Mouse (Mus musculus) myocyte (in vitro differentiated cells): ENCODE results near the gene Prkacb. TPM values are rescaled to one million over a fixed set of nuclear protein-coding genes. Genes with fewer than 3 reads are reported as not detected.
A peak's percentile ranks its signal among the peaks of the same experiment; 100 is the strongest.

Source experiments
- H3K27me3 ChIP-seq: one replicate; pipeline ENCODE4 v1.6.1; 2011; ENCODE audit not compliant: control insufficient read depth, insufficient read depth, insufficient read length
- H3K36me3 ChIP-seq: one replicate; pipeline ENCODE4 v1.6.1; 2011; ENCODE audit not compliant: control insufficient read depth, insufficient read depth
- H3K4me2 ChIP-seq: one replicate; pipeline ENCODE4 v1.6.1; 2011; ENCODE audit warnings: low read depth, control low read depth
- H3K4me3 ChIP-seq: one replicate; pipeline ENCODE4 v1.5.1; 2011; ENCODE audit warnings: mild to moderate bottlenecking, control low read depth, moderate library complexity
- H3K79me2 ChIP-seq: one replicate; pipeline ENCODE4 v1.6.1; 2011; ENCODE audit not compliant: control insufficient read depth, insufficient read depth
- H3ac ChIP-seq: one replicate; pipeline ENCODE4 v1.6.1; 2011; ENCODE audit not compliant: control insufficient read depth, insufficient read length
- CEBPB ChIP-seq: IDR thresholded peaks from 2 replicates; pipeline ENCODE4 v1.6.1; 2011; ENCODE audit warnings: mild to moderate bottlenecking, moderate library complexity; ENCODE audit not compliant: poor library complexity, insufficient read depth, severe bottlenecking
- E2F4 ChIP-seq: IDR thresholded peaks from one replicate; pipeline ENCODE4 v1.6.1; 2011; ENCODE audit warnings: mild to moderate bottlenecking, control low read depth, moderate library complexity; ENCODE audit not compliant: insufficient read depth
- MAX ChIP-seq: IDR thresholded peaks from one replicate; pipeline ENCODE4 v1.6.1; 2011; ENCODE audit warnings: low read depth, mild to moderate bottlenecking, control low read depth
- MYOD1 ChIP-seq, 3 experiments: IDR thresholded peaks; one replicate each; pipeline ENCODE4 v1.6.1; 2011; ENCODE audit warnings: control low read depth in 2 of 3, low read depth in 2 of 3, mild to moderate bottlenecking in 2 of 3, moderate library complexity in 1 of 3; ENCODE audit not compliant: insufficient read length in 2 of 3, control insufficient read depth in 1 of 3
- MYOG ChIP-seq, 3 experiments: IDR thresholded peaks; one replicate each; pipeline ENCODE4 v1.6.1; 2011; ENCODE audit warnings: control low read depth in 2 of 3, low read depth in 2 of 3, mild to moderate bottlenecking in 2 of 3; ENCODE audit not compliant: insufficient read length in 2 of 3, control insufficient read depth in 1 of 3, insufficient read depth in 1 of 3
- POLR2A ChIP-seq: IDR thresholded peaks from one replicate; pipeline ENCODE4 v1.6.1; 2011; ENCODE audit warnings: low read depth, mild to moderate bottlenecking, control low read depth, moderate library complexity; ENCODE audit not compliant: insufficient read length
- POLR2AphosphoS2 ChIP-seq: IDR thresholded peaks from one replicate; pipeline ENCODE4 v1.6.1; 2011; ENCODE audit warnings: low read depth, control low read depth; ENCODE audit not compliant: insufficient read length
- REST ChIP-seq: IDR thresholded peaks from one replicate; pipeline ENCODE4 v1.6.1; 2011; ENCODE audit warnings: mild to moderate bottlenecking, control low read depth, moderate library complexity; ENCODE audit not compliant: insufficient read depth, insufficient read length
- SRF ChIP-seq: IDR thresholded peaks from one replicate; pipeline ENCODE4 v1.6.1; 2011; ENCODE audit warnings: low read depth; ENCODE audit not compliant: control insufficient read depth, insufficient read length
- TCF12 ChIP-seq: IDR thresholded peaks from one replicate; pipeline ENCODE4 v1.6.1; 2011; ENCODE audit warnings: mild to moderate bottlenecking, control low read depth; ENCODE audit not compliant: poor library complexity, insufficient read depth, severe bottlenecking
- TCF3 ChIP-seq: IDR thresholded peaks from one replicate; pipeline ENCODE4 v1.6.1; 2011; ENCODE audit warnings: low read depth, control low read depth; ENCODE audit not compliant: insufficient read length
- USF1 ChIP-seq: IDR thresholded peaks from one replicate; pipeline ENCODE4 v1.6.1; 2011; ENCODE audit warnings: low read depth, mild to moderate bottlenecking, control low read depth, moderate library complexity
- polyA plus RNA-seq: library from polyadenylated mRNA; unstranded; fragments of >200 nt; fragmentation: generic; extraction: Trizol; gene quantifications from one replicate; pipeline ENCODE4 v1.2.1, GENCODE M21; 2012; ENCODE audit warnings: missing spikeins

Gene Prkacb
- polyA plus RNA-seq, result 19.6 TPM

DNA sequence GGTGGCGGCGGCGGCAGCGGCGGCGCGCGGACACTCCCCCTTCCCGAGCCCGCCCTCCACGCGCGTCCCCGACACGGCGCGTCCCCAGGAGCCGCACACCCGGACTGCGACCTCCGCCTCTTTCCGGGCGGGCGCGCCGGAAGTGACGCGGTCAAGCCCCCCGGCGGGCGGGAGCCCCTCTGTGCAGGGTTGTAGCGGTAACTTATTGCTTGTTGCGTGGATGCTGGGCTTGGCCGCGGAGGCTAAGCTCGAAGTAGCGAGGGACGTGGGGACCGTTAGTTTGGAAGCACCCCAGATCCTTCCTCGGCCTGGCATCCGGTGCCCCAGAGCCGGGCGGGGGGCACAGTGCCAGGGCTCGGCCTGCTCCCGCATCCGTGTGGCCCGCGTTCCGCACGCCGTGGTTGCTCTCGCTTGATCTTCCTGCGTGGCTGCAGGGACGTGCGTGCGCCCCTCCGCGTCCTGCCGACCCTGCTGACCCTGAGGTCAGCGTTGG is at the start of gene Prkacb:
Prkacb (minus strand) TSS at position 90 of the 493 bp plus-strand sequence.
- H3ac ChIP-seq, result peak within 1 kb of the TSS; percentile 68
- H3K4me2 ChIP-seq, result peak within 1 kb of the TSS; percentile 94
- TF ChIP-seq E2F4 (no peak), SRF (peak; percentile 16), POLR2A (peak; percentile 68), MYOD1 (IDR thresholded peaks at IDR 0.05; ENCODE audit: control insufficient read depth in 1 of 3, insufficient read length in 2 of 3, low read depth in 2 of 3) (peak in 2 of 3 experiments; percentile 14 to 21), MAX (no peak), TCF3 (no peak), REST (no peak), MYOG (IDR thresholded peaks at IDR 0.05; ENCODE audit: control insufficient read depth in 1 of 3, insufficient read depth in 1 of 3, insufficient read length in 2 of 3, low read depth in 2 of 3) (peak in 2 of 3 experiments; percentile 45 to 64), TCF12 (no peak), USF1 (no peak), CEBPB (no peak), POLR2AphosphoS2 (peak; percentile 11)
- H3K36me3 ChIP-seq, result no peaks in the 10 kb centered on the region
- peak within 1 kb of the TSS; percentile 81 for H3K4me3 ChIP-seq
- no peaks in the 10 kb centered on the region for H3K27me3 ChIP-seq
- H3K79me2 ChIP-seq, result peaks cover 34% of the 10 kb centered on the region

DNA sequence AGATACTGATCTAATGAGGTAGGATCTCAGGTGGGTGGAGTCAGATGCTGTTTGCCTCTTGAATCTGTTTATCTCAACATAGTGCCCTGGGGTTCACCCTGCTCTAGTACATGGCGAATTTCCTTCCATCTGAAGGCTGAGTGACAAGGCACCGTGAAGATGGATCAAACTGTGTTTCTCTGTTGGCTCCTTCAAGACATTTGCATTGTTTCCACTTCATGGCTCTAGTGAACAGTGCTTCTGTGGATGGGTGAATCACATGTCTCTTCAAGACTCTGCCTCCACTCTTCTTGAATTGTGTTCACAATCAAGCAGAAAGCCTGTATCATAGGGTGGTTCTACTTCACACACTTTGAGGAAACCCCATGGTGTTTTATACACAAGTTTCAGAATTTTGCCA is 47.5 kb upstream of the Prkacb start:
- no peak overlapping the region for H3K4me2 ChIP-seq
- no peak overlapping the region for H3ac ChIP-seq
- no peak overlapping the region for H3K4me3 ChIP-seq
- peaks cover 3% of the 10 kb centered on the region for H3K79me2 ChIP-seq
- H3K27me3 ChIP-seq, result no peaks in the 10 kb centered on the region
- no peaks in the 10 kb centered on the region for H3K36me3 ChIP-seq
- no peak for TF ChIP-seq MAX
- TF ChIP-seq POLR2AphosphoS2, result no peak
- no peak for TF ChIP-seq TCF12
- TF ChIP-seq MYOD1 (IDR thresholded peaks at IDR 0.05; ENCODE audit: control insufficient read depth in 1 of 3, insufficient read length in 2 of 3, low read depth in 2 of 3), result no peak
- TF ChIP-seq E2F4, result no peak

DNA sequence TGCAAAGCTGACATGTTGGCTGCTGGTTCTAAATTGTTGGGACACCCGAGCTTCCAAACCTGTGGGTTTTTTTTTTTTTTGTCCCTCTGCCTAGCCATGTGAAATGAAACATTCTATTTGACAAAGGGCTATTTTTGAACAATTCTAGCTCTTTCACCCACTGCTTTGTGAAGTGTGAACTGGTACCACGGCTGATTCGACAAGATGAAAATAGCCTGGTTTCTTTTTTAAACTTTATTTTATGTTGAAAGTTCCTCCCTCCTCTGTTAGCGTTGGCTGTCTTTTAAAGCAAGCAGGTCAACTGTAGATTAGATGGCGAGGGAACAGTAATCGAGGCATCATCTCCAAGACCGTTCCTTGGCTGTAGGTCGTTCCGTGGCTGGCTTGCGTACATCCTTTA is 44.6 kb upstream of the Prkacb start:
- Histone ChIP-seq H3ac (no peak overlapping the region), H3K79me2 (no peaks in the 10 kb centered on the region), H3K27me3 (no peaks in the 10 kb centered on the region), H3K36me3 (no peaks in the 10 kb centered on the region), H3K4me2 (no peak overlapping the region), H3K4me3 (no peak overlapping the region)
- no peak for TF ChIP-seq REST
- TF ChIP-seq POLR2A, result no peak
- no peak for TF ChIP-seq MAX
- TF ChIP-seq E2F4, result no peak
- TF ChIP-seq MYOD1 (IDR thresholded peaks at IDR 0.05; ENCODE audit: control insufficient read depth in 1 of 3, insufficient read length in 2 of 3, low read depth in 2 of 3), result no peak
- TF ChIP-seq TCF12, result no peak
- no peak for TF ChIP-seq TCF3
- TF ChIP-seq POLR2AphosphoS2, result no peak
- no peak for TF ChIP-seq USF1
- no peak for TF ChIP-seq SRF

DNA sequence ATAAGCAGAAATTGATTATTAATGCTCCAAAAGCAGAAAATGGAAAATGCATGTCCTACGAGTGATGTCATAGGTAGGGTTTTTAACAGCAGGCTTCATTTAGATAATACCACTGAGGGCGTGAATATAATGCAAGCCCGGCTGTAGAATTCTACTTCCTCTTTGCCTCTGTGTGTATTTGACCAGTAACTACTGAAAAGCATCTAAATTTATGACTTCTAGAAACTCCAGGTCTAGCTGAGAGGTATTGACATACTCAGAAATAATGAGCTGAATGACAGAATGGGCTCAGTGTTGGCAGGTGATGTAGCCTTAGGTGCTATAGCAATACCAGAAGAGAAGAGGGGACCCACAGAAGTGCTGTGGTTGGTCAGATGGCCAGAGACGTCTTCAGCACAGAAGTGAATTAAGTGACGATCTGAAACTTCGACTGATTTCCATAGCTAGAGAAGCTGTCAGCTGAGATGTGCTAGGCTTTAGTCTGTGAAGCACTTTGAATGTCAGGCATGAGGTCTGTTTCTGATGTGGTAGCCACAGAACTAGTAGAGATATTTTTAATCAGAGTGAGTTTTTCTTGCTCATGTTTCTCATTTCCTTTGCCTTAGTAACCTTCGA is 41.8 kb upstream of the Prkacb start:
- no peaks in the 10 kb centered on the region for H3K27me3 ChIP-seq
- H3ac ChIP-seq, result no peak overlapping the region
- no peaks in the 10 kb centered on the region for H3K36me3 ChIP-seq
- TF ChIP-seq MYOD1 (IDR thresholded peaks at IDR 0.05; ENCODE audit: control insufficient read depth in 1 of 3, insufficient read length in 2 of 3, low read depth in 2 of 3), result no peak
- no peak for TF ChIP-seq REST
- no peak for TF ChIP-seq SRF
- TF ChIP-seq MYOG (IDR thresholded peaks at IDR 0.05; ENCODE audit: control insufficient read depth in 1 of 3, insufficient read depth in 1 of 3, insufficient read length in 2 of 3, low read depth in 2 of 3), result no peak
- no peak for TF ChIP-seq TCF3
- TF ChIP-seq POLR2A, result no peak
- no peak for TF ChIP-seq USF1
- no peak for TF ChIP-seq MAX
- TF ChIP-seq TCF12, result no peak
- TF ChIP-seq CEBPB, result no peak
- TF ChIP-seq E2F4, result no peak
- TF ChIP-seq POLR2AphosphoS2, result no peak
- H3K4me3 ChIP-seq, result no peak overlapping the region
- H3K4me2 ChIP-seq, result no peak overlapping the region
- H3K79me2 ChIP-seq, result no peaks in the 10 kb centered on the region
